Mouse (Mus musculus) hindbrain, embryonic 15.5 days (tissue): Measurements from ENCODE around the gene Lins1. TPM values are rescaled to one million over a fixed set of nuclear protein-coding genes. Genes with fewer than 3 reads are reported as not detected.

Experiments
- ATAC-seq: fragments of 200-750 bp; cut with Nextera tagmentation; 2 replicates; pipeline ENCODE4 v1.8.0; 2017; ENCODE audit warnings: low read depth, moderate number of reproducible peaks, moderate TSS enrichment; ENCODE audit not compliant: low FRiP score
- H3K27ac ChIP-seq: fragments of 300-500 bp; sonication (generic); replicated peaks from 2 replicates; pipeline ENCODE4 v1.5.1; 2015; ENCODE audit warnings: mild to moderate bottlenecking, inconsistent platforms
- H3K27me3 ChIP-seq: fragments of 300-500 bp; sonication (generic); 2 replicates; pipeline ENCODE4 v1.6.1; 2015; ENCODE audit warnings: control low read depth, inconsistent platforms
- H3K36me3 ChIP-seq: fragments of 300-500 bp; sonication (generic); 2 replicates; pipeline ENCODE4 v1.6.1; 2015; ENCODE audit warnings: control low read depth, inconsistent platforms
- H3K4me1 ChIP-seq: fragments of 300-500 bp; sonication (generic); replicated peaks from 2 replicates; pipeline ENCODE4 v1.6.1; 2015; ENCODE audit warnings: control low read depth, inconsistent platforms
- H3K4me2 ChIP-seq: fragments of 300-500 bp; sonication (generic); 2 replicates; pipeline ENCODE4 v1.6.1; 2015; ENCODE audit warnings: moderate library complexity, mild to moderate bottlenecking, inconsistent platforms
- H3K4me3 ChIP-seq: fragments of 300-500 bp; sonication (generic); 2 replicates; pipeline ENCODE4 v1.5.1; 2015; ENCODE audit warnings: mild to moderate bottlenecking, inconsistent platforms
- H3K9ac ChIP-seq: fragments of 300-500 bp; sonication (generic); 2 replicates; pipeline ENCODE4 v1.6.1; 2015; ENCODE audit warnings: inconsistent platforms
- H3K9me3 ChIP-seq: fragments of 300-500 bp; sonication (generic); 2 replicates; pipeline ENCODE4 v1.6.1; 2016; ENCODE audit warnings: control low read depth, inconsistent platforms
- WGBS: fragments of 180-500 bp; shearing (Covaris S2); methylation state at CpG from one replicate; pipeline ENCODE4 v1.1.7; 2015; 5-methylcytosine and 5-hydroxymethylcytosine counted together
- polyA plus RNA-seq: library from polyadenylated mRNA; unstranded; fragments of >200 nt; fragmentation: Nextera tagmentation; extraction: Ambion mirVana; gene quantifications from 2 replicates; pipeline ENCODE4 v1.2.1, GENCODE M21; 2015

Lins1 gene
- polyA plus RNA-seq, 1 experiment from 2014 or later: 16.6 TPM

- no peaks in the 10 kb centered on the region for H3K27me3 ChIP-seq
- no peaks in the 10 kb centered on the region for H3K9me3 ChIP-seq
- no peak overlapping the region for H3K9ac ChIP-seq
- ATAC-seq: no peak
- H3K4me2 ChIP-seq: no peak overlapping the region
- WGBS: 94% methylated on average over 11 of the region's 11 CpGs
- H3K4me1 ChIP-seq: no peaks in the 10 kb centered on the region
- H3K4me3 ChIP-seq: no peak overlapping the region
- H3K27ac ChIP-seq: no peak overlapping the region
- H3K36me3 ChIP-seq: no peaks in the 10 kb centered on the region
These were observed 44.2 kb downstream of the Lins1 start for GRCm38 (mm10) chr7:66733882-66734281.

- H3K9ac ChIP-seq: no peak overlapping the region
- no peaks in the 10 kb centered on the region for H3K4me1 ChIP-seq
- no peak for ATAC-seq
- H3K36me3 ChIP-seq: no peaks in the 10 kb centered on the region
- no peaks in the 10 kb centered on the region for H3K9me3 ChIP-seq
- no peaks in the 10 kb centered on the region for H3K27me3 ChIP-seq
- H3K4me3 ChIP-seq: no peak overlapping the region
- WGBS: 92% methylated on average over 4 of the region's 4 CpGs
- H3K4me2 ChIP-seq: no peak overlapping the region
- no peak overlapping the region for H3K27ac ChIP-seq
These were observed 44.8 kb downstream of the Lins1 start for GRCm38 (mm10) chr7:66734466-66734865.

- Histone ChIP-seq H3K4me1 (no peaks in the 10 kb centered on the region), H3K9ac (no peak overlapping the region), H3K27ac (no peak overlapping the region), H3K9me3 (no peaks in the 10 kb centered on the region), H3K4me3 (no peak overlapping the region), H3K4me2 (no peak overlapping the region), H3K27me3 (no peaks in the 10 kb centered on the region), H3K36me3 (no peaks in the 10 kb centered on the region)
- no peak for ATAC-seq
- WGBS: 91% methylated on average over 6 of the region's 6 CpGs
These were observed 45.3 kb downstream of the Lins1 start for GRCm38 (mm10) chr7:66734993-66735392.

GRCm38 (mm10) chr7:66737418-66737817, 47.7 kb downstream of the Lins1 start:
- Histone ChIP-seq H3K9ac (no peak overlapping the region), H3K9me3 (no peaks in the 10 kb centered on the region), H3K27ac (no peak overlapping the region), H3K4me3 (no peak overlapping the region), H3K4me1 (0 out of 2 replicates have a peak, but pooled peaks cover 2% of the 10 kb centered on the region), H3K36me3 (no peaks in the 10 kb centered on the region), H3K4me2 (no peak overlapping the region), H3K27me3 (no peaks in the 10 kb centered on the region)
- no peak for ATAC-seq
- WGBS: 96% methylated on average over 4 of the region's 4 CpGs

GRCm38 (mm10) chr7:66741008-66741407, 51.3 kb downstream of the Lins1 start:
- Histone ChIP-seq H3K4me1 (0 out of 2 replicates have a peak, but pooled peaks cover 2% of the 10 kb centered on the region), H3K9me3 (no peaks in the 10 kb centered on the region), H3K4me2 (no peak overlapping the region), H3K4me3 (no peak overlapping the region), H3K36me3 (no peaks in the 10 kb centered on the region), H3K9ac (no peak overlapping the region), H3K27ac (no peak overlapping the region), H3K27me3 (no peaks in the 10 kb centered on the region)
- WGBS: 67% methylated on average over 5 of the region's 5 CpGs
- ATAC-seq: no peak

- Histone ChIP-seq H3K4me1 (0 out of 2 replicates have a peak, but pooled peaks cover 2% of the 10 kb centered on the region), H3K9ac (no peak overlapping the region), H3K27me3 (no peaks in the 10 kb centered on the region), H3K4me2 (no peak overlapping the region), H3K9me3 (no peaks in the 10 kb centered on the region), H3K4me3 (no peak overlapping the region), H3K27ac (no peak overlapping the region), H3K36me3 (no peaks in the 10 kb centered on the region)
- 52% methylated on average over 8 of the region's 8 CpGs for WGBS
- ATAC-seq: peak; percentile 59; the same call in 1 of the 2 replicates
These were observed 51.7 kb downstream of the Lins1 start for GRCm38 (mm10) chr7:66741412-66741811.

GRCm38 (mm10) chr7:66743377-66743781, 53.7 kb downstream of the Lins1 start, which contains the start of gene Cers3:
Gene Cers3, plus strand, starts transcription at chr7:66743504.
- 79% methylated on average over 9 of the region's 9 CpGs for WGBS

GRCm38 (mm10) chr7:66746972-66747371, 57.3 kb downstream of the Lins1 start:
- no peak for ATAC-seq
- Histone ChIP-seq H3K4me1 (no peaks in the 10 kb centered on the region), H3K9me3 (no peaks in the 10 kb centered on the region), H3K4me3 (no peak overlapping the region), H3K27ac (no peak overlapping the region), H3K9ac (no peak overlapping the region), H3K27me3 (no peaks in the 10 kb centered on the region), H3K36me3 (no peaks in the 10 kb centered on the region), H3K4me2 (no peak overlapping the region)
- whole genome bisulfite sequencing: 84% methylated on average over 7 of the region's 7 CpGs

More at GRCm38 (mm10) chr7:66743377-66743781, 53.7 kb downstream of the Lins1 start, which contains the start of gene Cers3:
- H3K4me3 ChIP-seq: no peak within 1 kb of the TSS
- 0 out of 2 replicates have a peak, but pooled peaks cover 2% of the 10 kb centered on the region for H3K4me1 ChIP-seq
- H3K27me3 ChIP-seq: no peaks in the 10 kb centered on the region
- no peaks in the 10 kb centered on the region for H3K36me3 ChIP-seq
- H3K9ac ChIP-seq: no peak within 1 kb of the TSS
- no peak for ATAC-seq
- no peaks in the 10 kb centered on the region for H3K9me3 ChIP-seq
- H3K27ac ChIP-seq: no peak within 1 kb of the TSS
- H3K4me2 ChIP-seq: no peak within 1 kb of the TSS

- H3K36me3 ChIP-seq: no peaks in the 10 kb centered on the region
- no peak overlapping the region for H3K27ac ChIP-seq
- no peak overlapping the region for H3K4me3 ChIP-seq
- H3K4me1 ChIP-seq: no peaks in the 10 kb centered on the region
- H3K9me3 ChIP-seq: no peaks in the 10 kb centered on the region
- ATAC-seq: no peak
- no peaks in the 10 kb centered on the region for H3K27me3 ChIP-seq
- no peak overlapping the region for H3K9ac ChIP-seq
- H3K4me2 ChIP-seq: no peak overlapping the region
- WGBS: 86% methylated on average over 1 of the region's 1 CpGs
These were observed 60.3 kb downstream of the Lins1 start for GRCm38 (mm10) chr7:66749998-66750397.

- no peak for ATAC-seq
- no peaks in the 10 kb centered on the region for H3K36me3 ChIP-seq
- no peaks in the 10 kb centered on the region for H3K9me3 ChIP-seq
- no peak overlapping the region for H3K9ac ChIP-seq
- no peak overlapping the region for H3K4me3 ChIP-seq
- no peak overlapping the region for H3K4me2 ChIP-seq
- H3K27me3 ChIP-seq: no peaks in the 10 kb centered on the region
- H3K27ac ChIP-seq: no peak overlapping the region
- H3K4me1 ChIP-seq: no peaks in the 10 kb centered on the region
- WGBS: 86% methylated on average over 8 of the region's 8 CpGs
These were observed 64.1 kb downstream of the Lins1 start for GRCm38 (mm10) chr7:66753816-66754215.

- WGBS: 92% methylated on average over 7 of the region's 7 CpGs
- Histone ChIP-seq H3K4me3 (no peak overlapping the region), H3K4me1 (no peaks in the 10 kb centered on the region), H3K4me2 (no peak overlapping the region), H3K9me3 (no peaks in the 10 kb centered on the region), H3K36me3 (no peaks in the 10 kb centered on the region), H3K27ac (no peak overlapping the region), H3K27me3 (no peaks in the 10 kb centered on the region), H3K9ac (no peak overlapping the region)
- ATAC-seq: no peak
These were observed 65.9 kb downstream of the Lins1 start for GRCm38 (mm10) chr7:66755611-66756010.
